Mouse (Mus musculus): Measurements from ENCODE around the gene Mpped2.

GRCm38 (mm10) chr2:106665271-106665670 lies 27.8 kb upstream of the Mpped2 start:
- TF ChIP-seq CTCF (IDR thresholded peaks at IDR 0.05; ENCODE audit: low read depth), result no peak
- no peak for TF ChIP-seq EP300 (IDR thresholded peaks at IDR 0.05; ENCODE audit: low read depth)

Measured in liver, postnatal 0 days (tissue).